Mouse (Mus musculus): Measurements from ENCODE around the gene Ehmt1.

- TF ChIP-seq CTCF (IDR thresholded peaks at IDR 0.05; ENCODE audit: low read depth, low read length) (no peak), POLR2A (IDR thresholded peaks at IDR 0.05; ENCODE audit: extremely low read depth, insufficient read depth, low read length) (no peak)
Measured at GRCm38 (mm10) chr2:24809746-24810145, 109.7 kb downstream of the Ehmt1 start.

Data from liver, adult 2 months (tissue).